Mouse (Mus musculus) ES-E14 (cell line): ENCODE measurements at regions not wholly inside any gene's neighbourhood (a gene's known extent, or its start where the extent isn't known, plus 50 kb on each side); places are given as distances from the start of the nearest gene placed in this dataset.

Experiments
- HCFC1 ChIP-seq: IDR thresholded peaks from 2 replicates; pipeline ENCODE4 v1.6.1; 2012; ENCODE audit warnings: low read length, inconsistent platforms, borderline replicate concordance; ENCODE audit not compliant: insufficient read depth
- MAFK ChIP-seq: IDR thresholded peaks from 2 replicates; pipeline ENCODE4 v1.6.1; 2014; ENCODE audit warnings: mild to moderate bottlenecking, low read depth, low read length, inconsistent platforms; ENCODE audit not compliant: insufficient read depth
- ZC3H11A ChIP-seq: IDR thresholded peaks from 2 replicates; pipeline ENCODE4 v1.6.1; 2012; ENCODE audit warnings: low read depth, mild to moderate bottlenecking, inconsistent platforms, low read length, borderline replicate concordance
- ZNF384 ChIP-seq: IDR thresholded peaks from 2 replicates; pipeline ENCODE4 v1.6.1; 2012; ENCODE audit warnings: low read depth, low read length, inconsistent platforms

DNA sequence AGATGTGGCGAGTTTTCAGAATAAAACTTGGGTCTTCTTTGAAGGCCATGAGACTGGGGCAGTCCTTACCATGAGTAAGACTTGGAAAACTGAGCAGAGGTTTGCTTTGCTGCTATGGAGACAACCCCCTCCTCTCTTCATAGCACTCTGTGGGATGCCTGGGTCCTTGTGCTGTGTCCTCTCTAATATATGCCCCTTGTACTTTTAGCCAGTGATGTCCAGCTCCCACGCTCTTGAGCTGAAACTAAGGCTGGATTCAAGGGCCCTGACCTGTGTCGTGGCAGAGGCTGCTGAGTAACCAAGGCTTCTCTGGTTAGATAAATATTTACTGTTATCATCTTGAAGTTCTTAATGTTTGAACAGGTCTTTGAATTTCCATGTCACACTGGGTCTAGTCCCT lies 236.8 kb downstream of the Zfp326 start:
- TF ChIP-seq ZC3H11A, result no peak
- no peak for TF ChIP-seq ZNF384
- no peak for TF ChIP-seq HCFC1
- no peak for TF ChIP-seq MAFK
